Mouse (Mus musculus) erythroblast, embryonic 14.5 days (primary cell): Measurements from ENCODE around the gene Gm8909. TPM values are rescaled to one million over a fixed set of nuclear protein-coding genes. Genes with fewer than 3 reads are reported as not detected.
"Not testable (repeated sequence)": the region's sequence is repeated elsewhere in the genome, so short reads cannot be mapped to it uniquely, and the experiment has no call there.

ENCODE experiments used
- H3K27me3 ChIP-seq: 2 replicates; pipeline ENCODE4 v1.6.1; 2012; ENCODE audit warnings: inconsistent platforms; ENCODE audit not compliant: control insufficient read depth
- H3K36me3 ChIP-seq: 2 replicates; pipeline ENCODE4 v1.6.1; 2012; ENCODE audit warnings: mild to moderate bottlenecking, inconsistent platforms; ENCODE audit not compliant: control insufficient read depth
- H3K4me1 ChIP-seq: 2 replicates; pipeline ENCODE4 v1.6.1; 2012; ENCODE audit warnings: inconsistent platforms; ENCODE audit not compliant: control insufficient read depth
- H3K4me3 ChIP-seq: replicated peaks from 2 replicates; pipeline ENCODE3; 2012; ENCODE audit warnings: moderate library complexity, mild to moderate bottlenecking, inconsistent platforms
- H3K9me3 ChIP-seq: 2 replicates; pipeline ENCODE4 v1.6.1; 2012; ENCODE audit warnings: low read length, inconsistent platforms, mixed read lengths; ENCODE audit not compliant: control insufficient read depth
- GATA1 ChIP-seq: IDR thresholded peaks from 2 replicates; pipeline ENCODE4 v1.6.1; 2012; ENCODE audit warnings: low read length, inconsistent platforms, mixed read lengths
- TAL1 ChIP-seq: IDR thresholded peaks from 3 replicates; pipeline ENCODE4 v1.6.1; 2012; ENCODE audit warnings: low read length, inconsistent platforms, mixed read lengths
- polyA plus RNA-seq: library from polyadenylated mRNA; stranded (reverse); fragments of >175 nt; gene quantifications from 2 replicates; pipeline ENCODE4 v1.2.3, GENCODE M21; 2012

The Gm8909 gene
- polyA plus RNA-seq, 1 experiment, result not detected

DNA sequence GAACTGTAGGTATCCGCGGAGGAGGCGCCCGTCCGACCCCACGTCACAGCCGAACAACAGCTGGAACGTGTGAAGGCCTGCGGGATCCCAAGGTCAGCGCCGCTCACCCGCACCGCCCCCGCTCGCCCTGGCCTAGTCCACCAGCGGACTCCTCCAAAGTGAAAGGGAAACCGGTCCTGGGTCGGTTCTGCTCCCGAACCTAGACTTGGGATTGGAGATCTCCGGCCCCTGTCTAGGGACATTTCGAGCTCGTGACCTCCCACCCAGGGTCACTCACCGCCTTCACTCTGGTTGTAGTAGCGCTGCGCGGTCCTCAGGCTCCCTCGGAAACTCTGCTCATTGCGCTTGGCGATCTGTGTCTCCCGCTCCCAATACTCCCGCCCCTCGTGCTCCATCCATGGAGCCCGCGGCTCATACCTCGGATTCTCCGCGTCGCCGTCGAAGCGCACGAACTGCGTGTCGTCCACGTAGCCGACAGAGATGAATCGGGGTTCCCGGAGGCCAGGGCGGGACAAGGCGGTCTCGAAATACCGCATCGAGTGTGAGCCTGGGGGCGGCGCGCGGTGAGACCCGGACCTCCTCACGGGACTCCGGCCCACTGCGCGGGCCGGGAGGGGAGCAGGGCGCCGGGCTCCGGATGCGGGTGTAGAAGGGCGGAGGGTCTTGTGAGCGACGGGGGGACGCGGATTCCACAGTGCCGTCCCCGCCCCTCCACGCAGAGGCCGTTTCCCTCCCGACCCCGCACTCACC, 23.1 kb downstream of the Gm8909 start:
- no peaks in the 10 kb centered on the region for H3K9me3 ChIP-seq
- peaks cover 23% of the 10 kb centered on the region for H3K27me3 ChIP-seq
- TF ChIP-seq TAL1 (no peak), GATA1 (no peak)
- no peaks in the 10 kb centered on the region for H3K36me3 ChIP-seq
- H3K4me3 ChIP-seq, result no peak overlapping the region
- no peaks in the 10 kb centered on the region; the same call in 1 of the 2 replicates for H3K4me1 ChIP-seq

DNA sequence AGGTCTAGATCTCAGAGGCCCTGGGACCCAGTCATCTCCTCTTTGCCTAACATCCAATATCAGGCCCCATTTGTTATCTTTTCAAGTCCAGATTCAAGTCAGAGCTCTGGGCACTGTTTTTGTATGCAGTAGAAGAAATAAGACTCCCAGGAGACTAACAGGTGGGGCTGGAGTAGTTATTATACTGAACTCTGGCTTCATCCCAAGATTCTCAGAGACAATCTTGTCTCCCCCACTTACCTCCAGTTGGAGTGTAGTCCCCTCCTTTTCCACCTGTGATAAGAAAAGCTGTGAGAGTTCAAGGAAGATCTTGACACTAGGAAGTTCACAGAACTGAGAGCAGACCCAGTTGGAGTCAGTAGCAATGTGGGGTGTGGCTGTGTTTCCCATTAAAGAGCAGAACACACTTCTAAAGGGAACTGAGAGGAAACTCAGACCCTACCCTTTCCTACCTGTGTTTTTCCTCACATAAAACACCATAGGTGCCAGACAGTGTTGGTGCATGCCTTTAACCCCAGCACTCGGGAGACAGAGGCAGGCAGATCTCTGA, 32.0 kb downstream of the Gm8909 start:
- not testable (repeated sequence) for H3K36me3 ChIP-seq, H3K27me3 ChIP-seq

DNA sequence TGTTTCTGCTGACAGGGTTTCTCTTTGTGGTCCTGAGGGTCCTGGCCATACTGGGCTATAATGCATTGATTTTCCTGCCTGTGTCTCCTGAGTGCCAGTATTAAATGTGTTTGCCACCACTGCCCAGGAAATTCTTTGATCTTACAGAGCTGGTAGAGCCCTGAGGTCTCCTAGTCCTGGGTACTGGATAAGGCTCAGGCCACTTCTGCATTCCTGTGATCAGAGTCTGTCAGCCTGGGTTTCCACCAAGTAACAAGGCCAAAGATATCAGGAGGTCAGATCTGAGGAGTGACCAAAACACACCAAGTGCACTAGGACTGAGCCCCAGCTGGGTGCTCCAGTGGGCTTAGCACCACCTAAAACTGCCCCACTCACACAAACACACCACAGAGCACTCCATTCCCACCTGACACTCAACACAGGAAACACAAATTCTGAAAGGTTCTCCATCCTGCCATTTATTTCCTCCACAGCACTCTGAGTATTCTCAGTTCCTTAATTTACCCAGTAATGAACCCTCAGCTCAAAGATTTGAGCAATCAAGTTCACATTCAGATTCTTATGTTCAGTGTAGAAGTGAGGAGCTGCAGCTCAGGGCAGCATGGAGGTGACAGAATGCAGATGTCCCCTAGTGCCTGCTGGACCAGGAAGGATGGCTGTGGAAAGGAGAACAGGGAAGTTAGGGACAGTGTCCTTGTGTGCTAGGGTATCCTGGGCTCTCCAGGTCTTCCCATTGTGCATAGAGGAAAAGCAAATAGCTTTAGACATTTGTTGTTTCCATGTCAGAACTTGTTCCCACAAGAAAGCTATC, 32.7 kb downstream of the Gm8909 start:
- H3K36me3 ChIP-seq, H3K4me3 ChIP-seq, H3K27me3 ChIP-seq, H3K9me3 ChIP-seq, H3K4me1 ChIP-seq: not testable (repeated sequence)

More for the DNA sequence above, 32.0 kb downstream of the Gm8909 start:
- H3K4me3 ChIP-seq, H3K9me3 ChIP-seq, H3K4me1 ChIP-seq: not testable (repeated sequence)

DNA sequence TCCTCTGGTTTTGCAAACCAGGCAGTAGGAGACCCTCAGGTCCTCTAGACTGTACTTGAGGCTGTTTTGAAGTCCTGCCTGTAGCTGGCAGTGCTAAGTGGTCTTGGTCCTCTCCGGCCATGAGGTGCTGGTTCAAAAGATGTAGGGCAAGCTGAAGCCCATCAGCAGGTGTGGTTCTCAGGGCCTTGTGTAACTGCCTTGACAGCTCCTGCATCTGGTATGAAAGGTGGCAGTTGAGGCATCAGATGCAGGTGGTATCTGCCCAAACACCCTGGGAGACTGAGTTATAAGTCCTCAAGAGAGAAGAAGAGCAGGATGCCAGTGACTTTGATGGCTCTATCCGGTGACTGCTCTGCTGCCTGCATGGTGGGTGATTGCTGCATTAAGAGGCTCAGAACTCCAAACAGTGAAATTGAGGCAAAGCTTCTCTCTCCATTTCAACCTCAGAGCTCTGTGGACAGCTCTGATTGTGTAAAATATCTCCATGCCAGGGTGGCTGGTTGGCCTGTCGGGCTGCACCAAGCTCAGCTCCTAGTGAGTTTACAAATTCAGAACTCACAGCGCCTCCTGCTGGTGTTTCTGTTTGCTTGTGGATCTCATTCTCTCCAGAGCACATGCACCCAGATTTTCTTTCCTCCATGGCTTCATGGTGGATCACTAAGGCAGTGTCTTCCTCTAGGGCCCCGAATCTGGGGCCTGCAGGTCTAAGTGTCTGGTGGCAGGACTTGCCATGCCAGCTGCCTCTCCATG, 36.6 kb downstream of the Gm8909 start:
- H3K36me3 ChIP-seq, result no peaks in the 10 kb centered on the region
- H3K4me3 ChIP-seq, result no peak overlapping the region
- TF ChIP-seq GATA1 (no peak), TAL1 (no peak)

DNA sequence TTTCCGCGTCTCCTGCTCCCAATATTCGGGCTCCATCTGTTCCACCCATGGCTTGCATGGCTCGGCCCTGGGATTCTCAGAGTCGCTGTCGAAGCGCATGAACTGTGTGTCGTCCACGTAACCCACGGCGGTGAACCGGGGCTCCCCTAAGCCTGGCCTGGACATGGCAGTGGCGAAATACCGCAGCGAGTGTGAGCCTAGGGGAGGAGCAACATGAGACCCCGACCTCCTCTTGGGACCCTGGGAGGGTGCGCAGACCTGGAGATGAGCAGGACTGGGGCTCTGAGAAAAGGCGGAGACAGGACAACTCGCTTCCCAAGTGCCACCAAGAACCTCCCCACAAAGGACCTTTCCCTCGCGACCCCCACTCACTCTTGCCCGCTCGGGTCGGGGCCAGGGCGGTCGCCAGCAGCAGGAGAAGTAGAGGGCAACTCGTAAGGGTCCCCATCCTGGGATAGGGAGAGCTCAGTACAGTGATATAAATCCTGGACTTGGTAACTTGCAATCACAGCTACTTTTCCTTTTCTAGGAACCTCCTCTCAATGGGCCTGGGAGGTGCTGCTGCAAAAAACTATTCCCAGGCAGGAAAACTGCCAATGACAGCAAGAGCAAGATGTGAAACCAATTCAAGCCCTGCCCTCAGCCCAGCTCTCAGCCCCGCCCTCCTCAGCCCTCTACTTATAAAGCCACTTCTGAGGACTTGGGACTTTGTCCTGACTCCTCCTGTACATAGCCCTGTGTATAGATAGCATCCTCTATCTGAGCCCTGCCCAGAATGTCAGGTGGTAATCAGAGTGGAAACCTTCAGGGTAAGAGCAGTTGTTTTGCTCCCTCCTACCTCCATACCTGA, 39.1 kb downstream of the Gm8909 start, which contains the start of gene Gm7030:
Gene Gm7030, minus strand, starts transcription at position 458 of the 850 bp plus-strand sequence.
- not testable (repeated sequence) for H3K36me3 ChIP-seq, H3K27me3 ChIP-seq, H3K4me1 ChIP-seq, H3K4me3 ChIP-seq, H3K9me3 ChIP-seq

More for the DNA sequence above, 36.6 kb downstream of the Gm8909 start:
- Histone ChIP-seq H3K4me1 (no peaks in the 10 kb centered on the region), H3K27me3 (no peaks in the 10 kb centered on the region), H3K9me3 (no peaks in the 10 kb centered on the region)

DNA sequence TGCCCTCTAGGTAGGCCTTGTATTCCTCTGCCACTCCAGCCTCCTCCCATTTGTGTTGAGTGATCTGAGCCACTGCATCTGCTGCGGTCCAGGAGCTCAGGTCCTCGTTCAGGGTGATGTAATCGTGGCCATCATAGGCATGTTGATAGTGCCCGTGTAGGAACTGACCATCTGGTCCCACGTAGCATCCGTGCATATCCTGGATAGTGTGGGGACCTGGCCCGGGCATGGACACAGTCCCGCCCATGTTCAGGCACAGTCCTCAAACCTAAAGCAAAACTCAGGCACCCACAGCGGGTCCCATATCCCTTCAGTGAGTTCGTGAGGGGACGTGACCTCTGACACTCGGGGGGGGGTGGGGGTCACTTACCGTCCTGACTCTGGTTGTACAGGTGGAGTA, 39.8 kb downstream of the Gm8909 start:
- not testable (repeated sequence) for H3K4me3 ChIP-seq, H3K27me3 ChIP-seq, H3K36me3 ChIP-seq, H3K9me3 ChIP-seq, H3K4me1 ChIP-seq

DNA sequence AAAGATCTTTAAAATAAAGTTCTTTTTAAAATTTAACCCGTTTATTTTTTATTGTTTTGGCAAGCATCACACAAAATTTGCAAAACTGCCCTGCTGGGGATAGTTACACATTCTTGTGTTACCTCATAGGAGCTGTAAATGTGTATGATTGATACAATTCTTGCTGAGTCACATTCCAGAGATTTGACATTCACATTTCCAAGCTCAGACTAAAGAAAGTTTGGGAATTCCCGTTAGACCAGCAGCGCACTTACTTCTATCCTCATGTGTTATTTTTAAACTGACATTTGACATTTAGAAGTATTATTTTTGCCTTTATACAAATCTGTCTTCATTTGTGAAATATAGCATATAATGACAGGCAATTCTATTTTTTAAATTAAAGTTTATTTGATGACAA, 44.2 kb downstream of the Gm8909 start:
- not testable (repeated sequence) for H3K9me3 ChIP-seq, H3K27me3 ChIP-seq, H3K4me3 ChIP-seq, H3K36me3 ChIP-seq, H3K4me1 ChIP-seq

DNA sequence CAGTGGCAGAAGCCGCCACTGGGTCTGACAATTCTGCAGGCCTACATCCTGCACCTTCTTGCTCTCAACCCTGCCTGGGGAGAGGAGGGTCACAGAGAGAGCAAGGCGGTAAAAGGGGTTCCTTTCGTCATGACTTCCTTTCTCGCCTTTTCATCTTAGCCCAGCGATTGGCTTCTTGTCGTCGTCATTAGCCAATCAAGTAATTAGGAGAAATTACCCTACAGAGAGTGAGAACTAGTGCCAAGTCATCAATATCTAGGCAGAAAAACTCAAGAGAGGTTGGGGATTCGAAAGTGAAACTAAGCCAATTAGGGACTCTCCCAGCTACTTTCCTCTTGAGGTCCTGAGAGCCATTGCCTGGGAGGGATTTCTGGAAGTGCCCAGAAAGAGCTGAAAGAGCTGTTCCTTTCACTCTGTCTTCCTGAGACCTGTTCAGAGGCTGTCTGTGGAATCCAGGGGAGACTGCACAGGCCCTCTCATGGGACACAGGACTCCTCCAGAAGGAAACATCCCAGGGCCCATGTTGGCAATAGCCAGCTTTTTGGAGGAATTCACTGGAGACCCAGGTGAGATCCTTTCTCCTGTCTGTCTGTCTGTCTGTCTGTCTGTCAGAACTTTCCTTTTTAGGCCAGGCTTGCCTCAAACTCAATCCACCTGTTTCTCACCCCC, 46.9 kb downstream of the Gm8909 start, which contains the start of gene Gm19684:
Gene Gm19684, plus strand, starts transcription at position 327 of the 669 bp plus-strand sequence.
- not testable (repeated sequence) for H3K4me1 ChIP-seq, H3K9me3 ChIP-seq, H3K27me3 ChIP-seq, H3K36me3 ChIP-seq
- peak within 1 kb of the TSS; percentile 44 for H3K4me3 ChIP-seq

DNA sequence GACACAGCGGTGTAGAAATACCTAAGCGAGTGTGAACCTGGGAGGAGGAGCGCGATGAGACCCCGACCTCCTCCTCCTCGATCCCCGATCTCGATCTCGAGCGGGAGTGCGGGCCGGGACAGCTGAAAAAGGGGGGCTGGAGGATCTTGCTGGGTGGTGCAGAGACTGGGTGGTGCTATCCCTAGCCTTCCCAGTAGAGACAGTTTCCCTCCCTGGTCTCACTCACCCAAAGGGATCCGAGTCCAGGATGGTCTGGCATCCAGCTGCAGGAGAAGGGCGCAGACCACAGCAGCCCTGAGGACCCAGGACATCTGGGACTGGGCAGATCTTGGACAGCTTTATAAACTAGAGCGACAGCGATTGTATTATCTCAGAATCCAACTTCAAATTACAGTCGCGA, 47.5 kb downstream of the Gm8909 start:
- H3K27me3 ChIP-seq, H3K4me1 ChIP-seq, H3K9me3 ChIP-seq, H3K36me3 ChIP-seq, H3K4me3 ChIP-seq: not testable (repeated sequence)

DNA sequence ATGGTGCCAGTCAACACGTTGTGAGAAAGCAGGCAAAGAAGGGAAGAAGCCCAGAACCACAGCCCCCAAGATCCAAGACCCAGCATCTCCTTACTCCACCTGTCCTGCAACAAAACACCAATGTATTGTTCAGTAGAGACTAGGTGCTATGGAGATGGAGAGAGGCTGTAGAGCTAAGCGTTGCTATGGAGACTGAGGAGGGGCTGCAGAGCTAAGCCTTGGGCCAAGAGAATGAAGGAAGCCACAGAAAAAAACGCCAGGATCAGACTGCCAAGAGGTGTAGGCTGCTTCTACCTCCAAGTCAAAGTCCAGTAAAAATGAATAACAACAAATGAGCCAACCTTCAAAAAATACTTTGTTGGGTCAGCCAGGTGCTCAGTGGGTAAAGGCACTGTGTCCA, 51.8 kb downstream of the Gm8909 start:
- not testable (repeated sequence) for H3K27me3 ChIP-seq, H3K9me3 ChIP-seq, H3K36me3 ChIP-seq, H3K4me3 ChIP-seq, H3K4me1 ChIP-seq
